Mouse (Mus musculus) stomach, postnatal 0 days (tissue): ENCODE results near the gene Vegfa.

Experiments used
- CTCF ChIP-seq: IDR thresholded peaks from 2 replicates; pipeline ENCODE4 v1.5.1; 2016; ENCODE audit warnings: antibody characterized with exemption, low read depth, mild to moderate bottlenecking, moderate library complexity
- EP300 ChIP-seq: optimal IDR thresholded peaks from 2 replicates; pipeline ENCODE3; 2016; ENCODE audit warnings: antibody characterized with exemption

DNA sequence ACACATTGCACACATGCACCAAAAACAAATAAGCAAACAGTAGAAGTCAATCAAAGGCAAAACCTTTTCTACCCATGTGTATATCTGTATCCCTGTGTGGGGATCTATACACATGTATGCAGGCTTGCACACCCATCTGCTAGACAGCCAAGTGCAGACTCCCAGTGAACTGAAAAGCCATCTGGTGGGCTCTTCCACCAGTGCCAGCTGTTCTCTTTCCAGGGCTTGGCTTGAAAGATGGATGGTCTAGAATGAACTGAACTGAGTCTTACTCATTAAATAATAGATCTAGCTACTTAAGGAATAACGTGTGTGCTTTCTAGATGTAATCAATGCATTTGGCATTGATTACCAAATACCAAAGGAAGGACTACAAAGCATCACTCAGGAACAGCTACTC, 50.3 kb downstream of the Vegfa start:
- TF ChIP-seq CTCF: no peak
- TF ChIP-seq EP300: no peak
